Mouse (Mus musculus) thymus, postnatal 25 days (tissue): Measurements from ENCODE around the gene Aanat.

Experiments used
- DNase-seq: peaks from one replicate; pipeline ENCODE4 v3.0.0; 2022

Aanat gene

DNA sequence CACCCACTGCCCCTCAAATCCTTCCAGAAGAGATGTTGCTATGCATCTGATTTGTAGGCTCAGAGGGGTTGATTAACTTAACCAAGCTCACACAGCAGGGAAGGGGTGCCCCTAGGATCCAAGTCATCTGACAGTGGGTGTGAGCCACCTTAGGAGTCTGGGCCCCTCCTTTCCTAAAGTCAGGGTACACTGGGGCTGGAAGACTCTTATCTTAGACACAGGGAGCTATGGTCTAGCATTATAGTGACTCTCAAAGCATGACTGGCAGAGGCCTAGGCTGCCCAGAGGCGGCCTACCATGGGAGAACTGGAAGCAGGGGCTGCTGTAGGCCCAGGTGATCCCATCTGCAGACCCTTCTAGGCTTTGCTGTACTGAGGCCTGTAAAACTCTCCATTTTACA lies 26.3 kb downstream of the Aanat start:
- no peak for DNase-seq

- no peak for DNase-seq
Observed at GRCm38 (mm10) chr11:116613234-116613633, 27.0 kb downstream of the Aanat start.

- peak; percentile 45 for DNase-seq
Observed at GRCm38 (mm10) chr11:116615735-116616437, 29.7 kb downstream of the Aanat start.

DNA sequence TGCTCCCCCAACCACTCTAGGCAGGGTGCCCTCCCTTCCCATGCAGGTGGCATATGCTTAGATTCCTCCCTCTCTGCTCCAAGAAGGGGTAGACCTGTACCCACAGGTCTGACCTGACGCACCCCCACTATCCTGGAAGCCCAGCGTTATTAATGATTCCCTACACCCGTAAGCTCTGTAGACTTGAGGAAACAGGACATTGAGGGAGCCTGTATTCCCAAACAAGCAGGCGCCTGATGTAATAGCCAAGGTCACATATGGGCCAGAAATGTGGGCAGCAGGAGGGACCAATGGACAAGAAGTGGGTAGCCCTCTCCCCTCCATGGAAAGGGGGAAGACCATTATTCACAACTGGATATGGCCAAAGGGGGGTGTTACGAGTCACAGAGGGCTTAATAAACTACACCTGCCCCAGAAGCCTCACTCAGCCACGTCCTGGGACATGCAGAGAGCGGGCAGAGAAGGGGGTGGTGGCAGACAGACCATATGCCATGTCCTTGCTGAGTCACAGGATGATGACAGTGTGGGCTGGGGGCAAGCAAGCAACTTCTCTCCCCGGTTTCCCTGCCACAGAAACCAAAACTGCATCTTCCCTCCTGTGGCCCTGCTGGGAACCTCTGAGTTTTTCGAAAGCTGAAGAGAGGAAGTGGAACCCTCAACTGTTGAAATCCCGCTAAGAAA lies 30.3 kb downstream of the Aanat start:
- DNase-seq, result no peak

- DNase-seq, result no peak
Observed at GRCm38 (mm10) chr11:116617641-116618040, 31.4 kb downstream of the Aanat start.

GRCm38 (mm10) chr11:116618666-116619065 lies 32.4 kb downstream of the Aanat start:
- DNase-seq, result no peak

- DNase-seq, result no peak
Observed at GRCm38 (mm10) chr11:116619156-116619555, 32.9 kb downstream of the Aanat start.

GRCm38 (mm10) chr11:116619561-116619960 lies 33.3 kb downstream of the Aanat start:
- no peak for DNase-seq

DNA sequence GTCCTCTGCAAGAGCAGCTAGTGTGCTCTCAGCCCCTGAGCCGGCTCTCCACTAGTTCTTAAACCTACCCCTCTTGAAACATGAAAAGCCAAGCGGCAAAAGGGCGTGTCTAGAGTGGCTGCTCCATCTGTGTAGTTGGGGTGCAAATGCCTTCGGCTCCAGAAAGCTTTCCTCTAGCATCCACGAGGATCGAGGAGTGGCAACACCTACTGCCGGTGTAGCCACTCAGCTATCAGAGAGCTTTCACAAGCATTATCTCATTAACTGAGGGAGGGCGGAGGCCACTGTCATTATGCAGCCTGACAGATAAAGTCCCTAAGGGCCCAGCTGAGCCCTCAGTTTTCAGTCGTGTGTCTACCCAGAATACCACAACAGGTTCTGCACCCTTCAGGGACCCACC lies 33.8 kb downstream of the Aanat start:
- no peak for DNase-seq

GRCm38 (mm10) chr11:116620559-116621253 lies 34.5 kb downstream of the Aanat start:
- no peak for DNase-seq

DNA sequence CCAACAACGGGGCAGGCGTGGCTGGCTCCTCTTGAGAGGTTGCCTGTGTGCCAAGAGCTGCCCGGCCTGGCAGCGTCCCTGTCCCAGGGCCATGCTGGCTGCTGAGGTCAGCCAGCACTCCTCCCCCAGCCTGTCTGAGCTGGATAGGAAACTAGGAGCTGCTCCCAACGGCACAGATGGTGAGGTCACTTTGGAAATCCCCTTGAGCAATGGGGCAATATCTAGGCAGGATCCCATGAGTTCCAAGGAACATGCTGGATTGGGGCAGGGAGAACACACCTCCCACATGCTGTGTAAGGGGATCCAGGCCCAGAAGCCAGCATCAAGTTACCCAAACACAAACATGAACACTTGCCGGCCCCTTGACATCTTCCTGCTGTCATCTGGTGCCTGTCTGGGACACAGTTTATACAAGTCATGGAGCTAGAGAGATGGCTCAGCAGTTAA lies 35.0 kb downstream of the Aanat start:
- no peak for DNase-seq

DNA sequence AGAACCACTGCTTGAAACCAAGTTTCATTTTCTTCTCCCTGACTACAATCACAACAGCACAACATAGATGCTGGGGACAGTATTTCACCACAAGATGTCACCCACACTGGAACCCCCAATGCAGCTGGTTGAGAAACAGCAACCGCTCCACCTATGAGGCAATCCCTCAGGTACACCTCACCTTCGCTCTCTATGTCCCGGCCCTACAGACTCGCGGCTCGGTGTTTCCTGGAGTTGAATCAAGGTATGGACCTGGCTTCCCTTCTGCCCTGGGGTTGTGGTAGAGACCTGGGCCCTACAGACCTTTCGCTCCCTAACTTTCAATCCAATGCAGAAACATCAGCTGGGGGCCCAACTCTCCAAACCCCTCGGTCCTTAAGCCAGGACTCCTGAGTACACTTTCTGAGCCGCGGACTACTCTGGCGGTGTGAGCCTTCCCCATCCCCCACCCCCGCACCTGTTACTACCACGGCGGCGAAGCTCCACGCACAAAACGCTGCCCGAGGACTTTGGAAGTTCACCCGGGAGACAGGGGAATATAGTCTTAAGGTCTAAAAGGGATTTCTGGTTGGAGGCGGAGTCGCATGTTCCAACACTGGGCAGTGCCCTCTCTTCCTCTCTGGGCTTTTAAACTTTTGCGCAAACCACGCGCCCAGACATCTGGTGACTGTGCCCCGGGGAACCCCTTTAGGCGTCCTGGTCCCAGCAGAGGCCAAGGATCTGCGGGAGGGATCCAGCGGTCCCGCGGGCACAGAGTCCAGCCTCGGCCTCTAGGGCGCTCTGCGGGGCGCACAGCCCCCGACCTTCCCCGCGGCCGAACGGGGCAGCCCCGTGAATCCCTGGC lies 37.3 kb downstream of the Aanat start:
- DNase-seq, result peak; percentile 25

GRCm38 (mm10) chr11:116624131-116624832 lies 38.0 kb downstream of the Aanat start:
- peak; percentile 87 for DNase-seq

- DNase-seq, result peak; percentile 53
Observed at GRCm38 (mm10) chr11:116625081-116626000, 39.1 kb downstream of the Aanat start.

DNA sequence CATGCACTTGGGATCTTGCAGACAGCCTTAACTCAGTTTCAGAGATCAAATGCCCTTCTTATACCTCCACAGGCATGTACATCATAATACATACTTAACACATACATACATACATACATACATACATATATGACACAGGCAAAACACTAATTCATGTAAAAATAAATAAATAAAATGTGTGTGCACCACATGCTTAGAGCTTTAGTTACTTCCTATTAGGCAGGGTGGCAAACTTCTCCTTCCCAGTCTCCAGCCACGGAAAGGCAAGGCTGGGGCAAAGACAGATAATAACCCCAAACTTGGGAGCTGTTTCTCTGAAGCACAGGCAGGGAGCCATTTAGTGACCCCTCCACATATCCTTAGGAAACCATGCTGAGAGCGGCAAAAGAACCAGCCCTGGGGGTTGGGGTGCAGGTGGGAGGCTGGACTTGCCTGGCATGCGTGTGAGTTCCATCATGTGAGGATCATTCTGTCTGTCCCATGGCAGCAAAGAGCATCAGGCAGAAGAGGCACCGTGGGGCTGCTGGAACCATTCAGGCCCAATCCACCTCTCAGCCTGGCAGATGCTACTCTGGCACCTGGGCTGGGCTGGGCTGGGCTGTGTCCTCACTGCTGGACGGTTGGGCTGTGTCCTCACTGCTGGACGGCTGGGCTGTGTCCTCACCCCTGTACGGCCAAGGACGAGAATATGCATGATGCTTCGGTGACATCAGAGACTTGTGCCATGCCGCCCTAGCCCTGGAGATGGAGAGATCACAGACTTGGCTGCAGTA lies 40.3 kb downstream of the Aanat start, which contains the start of gene Rhbdf2:
TSS of gene Rhbdf2 (minus strand) at position 721 of the 773 bp plus-strand sequence.
- no peak for DNase-seq

- peak; percentile 42 for DNase-seq
Observed at GRCm38 (mm10) chr11:116627072-116628020, 41.1 kb downstream of the Aanat start.

DNA sequence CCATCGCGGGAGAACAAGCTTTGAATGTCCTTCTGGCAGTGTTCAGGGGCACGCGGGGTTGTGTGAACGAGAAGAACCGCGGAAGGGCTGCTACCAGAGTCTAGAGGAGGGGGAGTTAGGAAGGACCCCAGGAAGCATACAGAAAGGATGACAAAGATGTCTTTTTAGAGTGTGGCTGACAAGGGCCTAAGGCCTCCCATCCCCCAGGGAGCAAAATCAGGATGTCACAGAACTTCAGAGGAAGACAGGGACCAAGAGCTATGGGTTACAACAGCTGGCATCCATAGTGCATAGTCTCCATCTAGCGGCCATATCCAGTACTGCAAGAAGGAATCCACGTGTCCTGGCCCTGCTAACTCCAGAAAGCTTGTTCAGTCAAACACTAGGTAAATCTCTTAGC lies 42.5 kb downstream of the Aanat start:
- peak; percentile 86 for DNase-seq

DNA sequence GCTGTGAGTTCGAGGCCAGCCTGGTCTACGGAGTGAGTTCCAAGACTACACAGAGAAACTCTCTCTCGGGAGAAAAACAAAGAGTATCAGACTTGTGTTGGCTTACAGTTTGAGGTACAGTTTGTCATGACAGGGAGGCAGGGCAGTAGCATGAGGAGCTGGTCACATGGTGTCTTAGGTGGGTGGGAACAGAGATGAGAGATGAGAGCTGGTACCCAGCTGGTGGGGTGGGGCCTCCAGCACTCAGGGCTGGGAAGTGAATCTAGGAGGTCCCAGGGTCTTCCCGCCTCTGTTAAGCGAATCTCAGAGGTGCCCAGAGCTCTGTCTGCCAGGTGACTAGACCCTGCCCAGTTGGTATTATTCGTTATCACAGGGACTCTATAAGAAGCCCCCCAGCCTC lies 43.2 kb downstream of the Aanat start:
- no peak for DNase-seq
